ENCODE assay signal across 8 mouse cellular contexts in the genomic region with DNA sequence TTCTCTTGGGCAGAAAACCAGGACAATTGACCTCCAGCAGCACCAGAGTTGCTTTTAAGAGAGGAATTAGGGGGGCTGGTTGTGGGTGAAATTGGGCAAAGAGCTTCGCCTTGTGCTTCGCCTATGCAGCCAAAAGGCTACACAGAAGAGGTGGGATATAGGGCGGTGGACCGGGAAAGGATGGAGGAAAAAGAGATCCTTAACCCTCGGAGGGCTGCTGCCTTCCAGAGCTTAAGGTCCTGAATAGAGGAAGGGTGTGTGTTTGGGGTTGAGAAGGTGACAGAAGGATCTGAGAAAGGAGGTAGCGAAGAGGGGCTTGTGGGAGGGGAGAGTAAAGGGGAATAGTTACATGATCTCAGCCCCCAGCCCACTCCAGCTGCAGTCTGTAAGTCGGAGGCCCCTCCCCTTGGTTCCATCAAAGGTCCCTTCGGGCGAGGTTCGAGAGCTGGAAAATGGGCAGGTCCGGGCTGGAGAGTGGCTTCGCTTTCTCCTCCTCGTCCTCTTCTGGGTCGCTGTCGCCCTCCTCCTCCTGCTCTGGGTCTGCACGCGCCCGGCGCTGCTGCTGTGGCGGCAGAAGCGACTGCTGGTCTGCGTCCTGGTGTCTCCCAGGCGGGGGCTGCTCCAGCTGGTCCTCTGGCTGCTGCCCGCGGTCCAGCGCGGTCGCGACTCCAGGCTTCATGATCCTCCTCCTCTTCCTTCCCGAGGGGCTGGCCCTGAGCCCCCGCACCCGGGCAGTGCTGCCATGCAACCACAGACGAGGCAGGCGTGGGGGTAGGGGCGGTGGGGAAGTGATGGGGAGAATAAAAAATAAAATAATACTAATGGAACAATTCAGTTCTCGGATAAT. TPM values are rescaled to one million over a fixed set of nuclear protein-coding genes. Genes with fewer than 3 reads are reported as not detected.
DNase-seq lines count a peak whose midpoint lies in the region; ATAC-seq and TF ChIP-seq lines count a peak whose summit lies in the region.

No protein-coding gene starts in this region.

- H3K36me3 ChIP-seq in hindbrain, postnatal 0 days (ENCODE audit: insufficient read depth, low read length): no peaks in the 10 kb centered on the region
- H3K36me3 ChIP-seq in midbrain, embryonic 10.5 days: no peaks in the 10 kb centered on the region

- DNase-seq in adrenal gland, adult 2 months: peak; percentile 5
- DNase-seq in adrenal gland, postnatal 4 days (ENCODE audit: low spot score in 2 of 2): no peak
- DNase-seq in testis, postnatal 10 days (ENCODE audit: low spot score): peak; percentile 48
- DNase-seq in testis, postnatal 14 days (ENCODE audit: low spot score): no peak
- DNase-seq in hindbrain, postnatal 0 days (ENCODE audit: low spot score): peak; percentile 66
- DNase-seq in midbrain, embryonic 10.5 days (ENCODE audit: low spot score): peak; percentile 40
- DNase-seq in urinary bladder, adult 18-20 months (ENCODE audit: low spot score in 2 of 2): no peak
- DNase-seq in gastrocnemius, postnatal 14 days: no peak

- 0 out of 2 replicates have a peak, but pooled peaks have one; percentile 7 for TF ChIP-seq CTCF in hindbrain, postnatal 0 days (IDR thresholded peaks at IDR 0.05; ENCODE audit: low read depth)

- ATAC-seq in hindbrain, postnatal 0 days: peak; percentile 69

- H3K4me3 ChIP-seq in hindbrain, postnatal 0 days (ENCODE audit: low read length): peak overlapping the region; percentile 61
- H3K4me3 ChIP-seq in midbrain, embryonic 10.5 days: peak overlapping the region; percentile 55

- H3K9me3 ChIP-seq in hindbrain, postnatal 0 days (ENCODE audit: low read length): no peaks in the 10 kb centered on the region
- H3K9me3 ChIP-seq in midbrain, embryonic 10.5 days (replicated peaks): no peaks in the 10 kb centered on the region

- H3K27ac ChIP-seq in hindbrain, postnatal 0 days: peak overlapping the region; percentile 87
- H3K27ac ChIP-seq in midbrain, embryonic 10.5 days (replicated peaks): peak overlapping the region; percentile 15

- WGBS in hindbrain, postnatal 0 days: under 1% methylated on average over 34 of the region's 36 CpGs
- WGBS in midbrain, embryonic 10.5 days: 1% methylated on average over 36 of the region's 36 CpGs

- no peaks in the 10 kb centered on the region for H3K27me3 ChIP-seq in hindbrain, postnatal 0 days (ENCODE audit: insufficient read depth, low read length)
- peaks cover 41% of the 10 kb centered on the region for H3K27me3 ChIP-seq in midbrain, embryonic 10.5 days (ENCODE audit: low read depth, poor library complexity, severe bottlenecking)

- H3K9ac ChIP-seq in hindbrain, postnatal 0 days (replicated peaks; ENCODE audit: low read length): peak overlapping the region; percentile 75

- peaks cover 4% of the 10 kb centered on the region; the same call in 1 of the 2 replicates for H3K4me1 ChIP-seq in hindbrain, postnatal 0 days (ENCODE audit: insufficient read depth, low read length)
- peaks cover 20% of the 10 kb centered on the region for H3K4me1 ChIP-seq in midbrain, embryonic 10.5 days

- intact Hi-C loops in gastrocnemius, postnatal 14 days (cut with DNase I; ENCODE audit: low total_unique reads): no loop called here

- H3K4me2 ChIP-seq in hindbrain, postnatal 0 days (ENCODE audit: low read depth, low read length): peak overlapping the region; percentile 57

RNA-seq across cellular contexts. Expression of gene March4, which starts 0.8 kb away (rescaled TPM):
- under 1 TPM; 0.35 to 0.45 TPM for total RNA-seq in adrenal gland, adult 2 months (2021)
- 0.17 and 0.18 TPM in 2 replicates for polyA plus RNA-seq in adrenal gland, adult 2 months (2012; rRNA removed)
- 1 to 10 TPM; 2.3 to 3.5 TPM for total RNA-seq in adrenal gland, postnatal 4 days (2021)
- total RNA-seq in hindbrain, postnatal 0 days (2014; rRNA removed): 34.6 and 34.9 TPM in 2 replicates
- polyA plus RNA-seq in hindbrain, postnatal 0 days (2015; fragmentation: Nextera tagmentation; extraction: Ambion mirVana): 6.6 and 7.5 TPM in 2 replicates
- polyA plus RNA-seq in midbrain, embryonic 10.5 days (2016; fragmentation: Nextera tagmentation; extraction: Ambion mirVana): 0.22 and 0.55 TPM in 2 replicates
- total RNA-seq in gastrocnemius, postnatal 14 days (2021): under 1 TPM; 0.04 to 0.16 TPM

RNA-seq across cellular contexts. Expression of gene Smarcal1, which starts 47.1 kb away (rescaled TPM):
- total RNA-seq in adrenal gland, adult 2 months (2021): 10 to 100 TPM; 38.5 to 51.4 TPM
- polyA plus RNA-seq in adrenal gland, adult 2 months (2012; rRNA removed): 49.5 and 56.9 TPM in 2 replicates
- total RNA-seq in adrenal gland, postnatal 4 days (2021): 10 to 100 TPM; 47.5 to 52.2 TPM
- 42.0 and 53.6 TPM in 2 replicates for total RNA-seq in hindbrain, postnatal 0 days (2014; rRNA removed)
- 19.1 and 19.7 TPM in 2 replicates for polyA plus RNA-seq in hindbrain, postnatal 0 days (2015; fragmentation: Nextera tagmentation; extraction: Ambion mirVana)
- polyA plus RNA-seq in midbrain, embryonic 10.5 days (2016; fragmentation: Nextera tagmentation; extraction: Ambion mirVana): 28.5 and 32.8 TPM in 2 replicates
- total RNA-seq in gastrocnemius, postnatal 14 days (2021): 10 to 100 TPM; 16.7 TPM

Comparison
In these comparisons a context has a peak if more than half of its experiments do, and no peak if none do; other contexts are left out.
1. DNase-seq: peak in adrenal gland, adult 2 months (single experiment), testis, postnatal 10 days (single experiment), hindbrain, postnatal 0 days (single experiment) and midbrain, embryonic 10.5 days (single experiment); none in adrenal gland, postnatal 4 days (0 of 2), testis, postnatal 14 days (single experiment), urinary bladder, adult 18-20 months (0 of 2) and gastrocnemius, postnatal 14 days (single experiment).